Mouse (Mus musculus) lung, embryonic 15.5 days (tissue): ENCODE measurements at regions not wholly inside any gene's neighbourhood (a gene's known extent, or its start where the extent isn't known, plus 50 kb on each side); places are given as distances from the start of the nearest gene placed in this dataset.

Experiments used
- ATAC-seq: fragments of 200-750 bp; cut with Nextera tagmentation; 2 replicates; pipeline ENCODE4 v1.8.0; 2017; ENCODE audit warnings: moderate number of reproducible peaks, borderline replicate concordance; ENCODE audit not compliant: low FRiP score, low TSS enrichment; ENCODE audit errors: extremely low read depth
- H3K27ac ChIP-seq: fragments of 300-500 bp; sonication (generic); 2 replicates; pipeline ENCODE4 v1.5.1; 2015; ENCODE audit warnings: moderate library complexity, mild to moderate bottlenecking, inconsistent platforms
- H3K27me3 ChIP-seq: fragments of 300-500 bp; sonication (generic); 2 replicates; pipeline ENCODE4 v1.6.1; 2015; ENCODE audit warnings: inconsistent platforms
- H3K36me3 ChIP-seq: fragments of 300-500 bp; sonication (generic); 2 replicates; pipeline ENCODE4 v1.6.1; 2015; ENCODE audit warnings: inconsistent platforms
- H3K4me1 ChIP-seq: fragments of 300-500 bp; sonication (generic); 2 replicates; pipeline ENCODE4 v1.6.1; 2015; ENCODE audit warnings: inconsistent platforms
- H3K4me2 ChIP-seq: fragments of 300-500 bp; sonication (generic); 2 replicates; pipeline ENCODE4 v1.6.1; 2015; ENCODE audit warnings: inconsistent platforms, mild to moderate bottlenecking, moderate library complexity
- H3K4me3 ChIP-seq: fragments of 300-500 bp; sonication (generic); 2 replicates; pipeline ENCODE4 v1.5.1; 2015; ENCODE audit warnings: mild to moderate bottlenecking, inconsistent platforms
- H3K9ac ChIP-seq: fragments of 300-500 bp; sonication (generic); 2 replicates; pipeline ENCODE4 v1.6.1; 2015; ENCODE audit warnings: inconsistent platforms
- H3K9me3 ChIP-seq: fragments of 300-500 bp; sonication (generic); 2 replicates; pipeline ENCODE4 v1.6.1; 2016; ENCODE audit warnings: inconsistent platforms
- WGBS: fragments of 180-500 bp; shearing (Covaris S2); methylation state at CpG from one replicate; pipeline ENCODE4 v1.1.7; 2015; 5-methylcytosine and 5-hydroxymethylcytosine counted together

- no peak overlapping the region for H3K4me2 ChIP-seq
- H3K4me3 ChIP-seq = no peak overlapping the region
- no peak overlapping the region for H3K27ac ChIP-seq
- 0 out of 2 replicates have a peak, but pooled peaks cover 2% of the 10 kb centered on the region for H3K4me1 ChIP-seq
- 29% methylated on average over 1 of the region's 1 CpGs for WGBS
- H3K36me3 ChIP-seq = no peaks in the 10 kb centered on the region
- H3K27me3 ChIP-seq = no peaks in the 10 kb centered on the region
- no peaks in the 10 kb centered on the region for H3K9me3 ChIP-seq
- H3K9ac ChIP-seq = no peak overlapping the region
- no peak for ATAC-seq
Observed at GRCm38 (mm10) chr15:63319666-63320065, 525.3 kb downstream of the Gsdmc2 start.

GRCm38 (mm10) chr15:63310426-63310825 lies 534.6 kb downstream of the Gsdmc2 start:
- no peaks in the 10 kb centered on the region for H3K4me1 ChIP-seq
- H3K27ac ChIP-seq = no peak overlapping the region
- H3K9me3 ChIP-seq = no peaks in the 10 kb centered on the region
- H3K4me2 ChIP-seq = no peak overlapping the region
- H3K4me3 ChIP-seq = no peak overlapping the region
- no peaks in the 10 kb centered on the region for H3K27me3 ChIP-seq
- H3K36me3 ChIP-seq = no peaks in the 10 kb centered on the region
- H3K9ac ChIP-seq = no peak overlapping the region
- no peak for ATAC-seq
- 61% methylated on average over 2 of the region's 2 CpGs for WGBS

- H3K9ac ChIP-seq = no peak overlapping the region
- H3K27me3 ChIP-seq = no peaks in the 10 kb centered on the region
- no peak overlapping the region for H3K27ac ChIP-seq
- H3K36me3 ChIP-seq = no peaks in the 10 kb centered on the region
- ATAC-seq = no peak
- no peak overlapping the region for H3K4me2 ChIP-seq
- H3K9me3 ChIP-seq = no peaks in the 10 kb centered on the region
- H3K4me3 ChIP-seq = no peak overlapping the region
- 73% methylated on average over 4 of the region's 4 CpGs for WGBS
- H3K4me1 ChIP-seq = no peaks in the 10 kb centered on the region
Observed at GRCm38 (mm10) chr15:63299311-63299710, 545.7 kb downstream of the Gsdmc2 start.

- no peaks in the 10 kb centered on the region for H3K36me3 ChIP-seq
- H3K4me2 ChIP-seq = no peak overlapping the region
- no peak overlapping the region for H3K27ac ChIP-seq
- H3K27me3 ChIP-seq = no peaks in the 10 kb centered on the region
- ATAC-seq = no peak
- H3K4me1 ChIP-seq = no peaks in the 10 kb centered on the region
- no peaks in the 10 kb centered on the region for H3K9me3 ChIP-seq
- no peak overlapping the region for H3K9ac ChIP-seq
- H3K4me3 ChIP-seq = no peak overlapping the region
Observed at GRCm38 (mm10) chr15:63288534-63288933, 556.4 kb downstream of the Gsdmc2 start.

- 71% methylated on average over 1 of the region's 1 CpGs for WGBS
Observed at GRCm38 (mm10) chr15:63286026-63286425, 559.0 kb downstream of the Gsdmc2 start.

GRCm38 (mm10) chr15:63270381-63270780 lies 574.6 kb downstream of the Gsdmc2 start:
- Histone ChIP-seq H3K9me3 (no peaks in the 10 kb centered on the region), H3K4me2 (no peak overlapping the region), H3K36me3 (no peaks in the 10 kb centered on the region), H3K9ac (no peak overlapping the region), H3K4me3 (no peak overlapping the region), H3K4me1 (no peaks in the 10 kb centered on the region), H3K27me3 (no peaks in the 10 kb centered on the region), H3K27ac (no peak overlapping the region)
- 89% methylated on average over 2 of the region's 2 CpGs for WGBS
- ATAC-seq = no peak

More at GRCm38 (mm10) chr15:63286026-63286425, 559.0 kb downstream of the Gsdmc2 start:
- no peaks in the 10 kb centered on the region for H3K9me3 ChIP-seq
- H3K9ac ChIP-seq = no peak overlapping the region
- no peaks in the 10 kb centered on the region for H3K36me3 ChIP-seq
- no peaks in the 10 kb centered on the region for H3K27me3 ChIP-seq
- no peak overlapping the region for H3K4me2 ChIP-seq
- no peak overlapping the region for H3K27ac ChIP-seq
- ATAC-seq = no peak
- H3K4me1 ChIP-seq = no peaks in the 10 kb centered on the region
- H3K4me3 ChIP-seq = no peak overlapping the region

DNA sequence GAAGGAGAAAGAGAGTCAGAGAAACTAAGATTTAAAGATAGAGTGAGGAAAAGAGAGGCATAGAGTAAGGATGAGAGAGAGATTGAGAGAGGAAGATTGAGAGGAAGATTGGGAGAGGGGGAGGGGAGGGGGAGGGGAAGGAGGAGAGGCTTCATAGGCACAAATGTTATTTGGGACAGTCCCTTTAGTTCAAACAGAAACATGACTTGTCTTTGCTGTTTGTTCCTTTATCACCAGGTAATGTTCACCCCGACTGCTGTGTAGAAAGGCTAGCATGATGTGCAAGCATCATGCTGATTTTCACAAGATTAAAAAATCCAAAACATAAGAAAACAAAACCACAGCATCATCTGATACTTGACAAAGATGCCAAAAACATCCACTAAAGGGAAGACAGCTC lies 579.1 kb downstream of the Gsdmc2 start:
- H3K36me3 ChIP-seq = no peaks in the 10 kb centered on the region
- H3K27ac ChIP-seq = no peak overlapping the region
- H3K27me3 ChIP-seq = no peaks in the 10 kb centered on the region
- H3K9me3 ChIP-seq = no peaks in the 10 kb centered on the region
- 69% methylated on average over 1 of the region's 1 CpGs for WGBS
- no peaks in the 10 kb centered on the region for H3K4me1 ChIP-seq
- H3K4me2 ChIP-seq = no peak overlapping the region
- no peak for ATAC-seq
- H3K4me3 ChIP-seq = no peak overlapping the region
- no peak overlapping the region for H3K9ac ChIP-seq

- H3K4me2 ChIP-seq = no peak overlapping the region
- H3K27me3 ChIP-seq = no peaks in the 10 kb centered on the region
- H3K9ac ChIP-seq = no peak overlapping the region
- H3K27ac ChIP-seq = no peak overlapping the region
- no peaks in the 10 kb centered on the region for H3K36me3 ChIP-seq
- 80% methylated on average over 2 of the region's 2 CpGs for whole genome bisulfite sequencing
- H3K4me3 ChIP-seq = no peak overlapping the region
- ATAC-seq = no peak
- peaks cover 3% of the 10 kb centered on the region; the same call in 1 of the 2 replicates for H3K4me1 ChIP-seq
- no peaks in the 10 kb centered on the region for H3K9me3 ChIP-seq
Observed at GRCm38 (mm10) chr15:63255736-63256135, 589.2 kb downstream of the Gsdmc2 start.

GRCm38 (mm10) chr15:63252781-63253340 lies 592.1 kb downstream of the Gsdmc2 start:
- ATAC-seq = no peak
- no peak overlapping the region for H3K9ac ChIP-seq
- 54% methylated on average over 1 of the region's 1 CpGs for WGBS

GRCm38 (mm10) chr15:63238601-63239000 lies 606.4 kb downstream of the Gsdmc2 start:
- Histone ChIP-seq H3K4me1 (no peaks in the 10 kb centered on the region), H3K36me3 (no peaks in the 10 kb centered on the region), H3K4me3 (no peak overlapping the region), H3K9ac (no peak overlapping the region), H3K27ac (no peak overlapping the region), H3K4me2 (no peak overlapping the region), H3K9me3 (no peaks in the 10 kb centered on the region), H3K27me3 (no peaks in the 10 kb centered on the region)
- no peak for ATAC-seq
- 55% methylated on average over 3 of the region's 3 CpGs for WGBS

More at GRCm38 (mm10) chr15:63252781-63253340, 592.1 kb downstream of the Gsdmc2 start:
- Histone ChIP-seq H3K27me3 (no peaks in the 10 kb centered on the region), H3K4me3 (no peak overlapping the region), H3K36me3 (no peaks in the 10 kb centered on the region), H3K4me2 (no peak overlapping the region), H3K9me3 (no peaks in the 10 kb centered on the region), H3K4me1 (peaks cover 3% of the 10 kb centered on the region; the same call in 1 of the 2 replicates), H3K27ac (no peak overlapping the region)

DNA sequence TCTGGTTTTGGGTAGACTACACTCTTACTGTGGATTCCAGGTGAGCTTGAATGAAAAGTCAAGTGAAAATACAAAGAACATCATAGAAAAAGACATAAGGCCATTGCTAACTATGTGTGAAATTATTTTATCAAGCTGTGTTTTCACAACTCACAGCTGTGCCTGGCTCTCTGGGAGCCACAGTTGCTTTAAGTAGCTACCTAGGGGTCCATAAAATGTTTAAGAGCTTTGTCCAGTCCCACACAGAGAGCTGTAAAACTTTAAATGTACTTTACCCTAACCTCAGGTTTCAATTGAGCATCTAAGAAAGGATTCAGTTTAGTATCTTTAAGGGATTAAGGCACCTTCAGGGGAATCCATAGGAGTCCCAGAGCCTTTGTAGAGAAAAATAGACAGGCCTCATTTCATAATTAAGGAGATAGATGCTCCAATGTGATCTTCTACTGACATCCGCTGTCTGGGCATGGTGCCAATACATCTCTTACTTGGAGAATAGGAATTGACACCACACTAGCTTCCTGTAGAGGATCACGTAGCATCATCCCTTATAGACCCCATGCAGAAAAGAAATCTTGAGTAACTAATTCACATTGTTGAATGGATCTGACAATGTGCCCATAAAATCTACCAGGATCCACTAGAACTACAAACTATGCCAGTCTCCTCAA lies 626.5 kb downstream of the Gsdmc2 start:
- Histone ChIP-seq H3K9me3 (no peaks in the 10 kb centered on the region), H3K36me3 (no peaks in the 10 kb centered on the region), H3K27ac (no peak overlapping the region), H3K4me1 (no peaks in the 10 kb centered on the region), H3K27me3 (no peaks in the 10 kb centered on the region), H3K9ac (no peak overlapping the region), H3K4me3 (no peak overlapping the region), H3K4me2 (no peak overlapping the region)
- 33% methylated on average over 2 of the region's 2 CpGs for WGBS
- no peak for ATAC-seq

- ATAC-seq = no peak
- Histone ChIP-seq H3K27me3 (no peaks in the 10 kb centered on the region), H3K4me3 (no peak overlapping the region), H3K9me3 (no peaks in the 10 kb centered on the region), H3K4me2 (no peak overlapping the region), H3K27ac (no peak overlapping the region), H3K9ac (no peak overlapping the region), H3K36me3 (no peaks in the 10 kb centered on the region), H3K4me1 (no peaks in the 10 kb centered on the region)
- 97% methylated on average over 1 of the region's 1 CpGs for WGBS
Observed at GRCm38 (mm10) chr15:63205150-63205549, 639.8 kb downstream of the Gsdmc2 start.
